Mouse (Mus musculus): ENCODE results near the gene Psmb3.

Gene Psmb3

DNA sequence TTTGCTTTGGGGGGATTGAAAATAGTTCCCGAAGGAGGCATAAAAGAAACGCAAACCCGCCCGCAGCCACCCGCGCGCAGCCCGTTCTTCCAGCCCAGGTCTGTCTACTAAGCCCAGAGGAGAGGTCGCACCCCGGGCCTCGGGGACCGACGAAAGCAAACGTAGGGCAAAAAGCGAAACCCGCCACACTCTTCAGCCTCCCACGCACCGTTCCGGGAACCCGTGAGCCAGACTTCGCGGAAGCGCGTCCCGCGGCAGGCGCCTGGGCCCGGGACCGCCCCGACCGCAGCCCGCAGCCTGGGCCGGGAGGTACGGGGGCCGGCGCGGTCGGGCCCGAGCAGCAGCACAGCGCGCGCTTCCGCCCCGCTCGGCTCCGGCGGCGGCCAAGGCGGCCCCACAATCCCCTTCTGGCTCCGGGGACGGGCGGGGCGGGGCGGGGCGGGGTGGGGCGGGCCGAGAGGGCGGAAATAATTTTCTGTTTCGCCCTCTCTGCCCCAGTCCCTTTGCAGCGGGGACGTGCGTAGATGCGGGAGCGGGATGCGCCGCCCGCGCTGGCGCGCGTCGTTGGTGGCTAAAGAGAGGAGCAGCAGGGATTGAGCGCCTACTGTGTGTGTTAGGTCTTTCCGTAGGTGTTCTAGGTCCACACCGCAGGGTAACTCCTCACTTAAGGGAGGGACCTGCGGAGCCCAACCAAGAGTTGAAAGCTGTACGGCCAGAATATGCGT is 43.0 kb upstream of the Psmb3 start:
- TF ChIP-seq NANOG (IDR thresholded peaks at IDR 0.05; ENCODE audit: borderline replicate concordance, low read length) (no peak), CTCF (conservative IDR thresholded peaks at IDR 0.05; ENCODE audit: low read length) (no peak), POU5F1 (IDR thresholded peaks at IDR 0.05; ENCODE audit: borderline replicate concordance, low read length) (no peak)
- H3K4me1 ChIP-seq (replicated peaks; ENCODE audit: low read depth, low read length) = peaks cover 59% of the 10 kb centered on the region
- no peaks in the 10 kb centered on the region for H3K9me3 ChIP-seq (ENCODE audit: low read length)

DNA sequence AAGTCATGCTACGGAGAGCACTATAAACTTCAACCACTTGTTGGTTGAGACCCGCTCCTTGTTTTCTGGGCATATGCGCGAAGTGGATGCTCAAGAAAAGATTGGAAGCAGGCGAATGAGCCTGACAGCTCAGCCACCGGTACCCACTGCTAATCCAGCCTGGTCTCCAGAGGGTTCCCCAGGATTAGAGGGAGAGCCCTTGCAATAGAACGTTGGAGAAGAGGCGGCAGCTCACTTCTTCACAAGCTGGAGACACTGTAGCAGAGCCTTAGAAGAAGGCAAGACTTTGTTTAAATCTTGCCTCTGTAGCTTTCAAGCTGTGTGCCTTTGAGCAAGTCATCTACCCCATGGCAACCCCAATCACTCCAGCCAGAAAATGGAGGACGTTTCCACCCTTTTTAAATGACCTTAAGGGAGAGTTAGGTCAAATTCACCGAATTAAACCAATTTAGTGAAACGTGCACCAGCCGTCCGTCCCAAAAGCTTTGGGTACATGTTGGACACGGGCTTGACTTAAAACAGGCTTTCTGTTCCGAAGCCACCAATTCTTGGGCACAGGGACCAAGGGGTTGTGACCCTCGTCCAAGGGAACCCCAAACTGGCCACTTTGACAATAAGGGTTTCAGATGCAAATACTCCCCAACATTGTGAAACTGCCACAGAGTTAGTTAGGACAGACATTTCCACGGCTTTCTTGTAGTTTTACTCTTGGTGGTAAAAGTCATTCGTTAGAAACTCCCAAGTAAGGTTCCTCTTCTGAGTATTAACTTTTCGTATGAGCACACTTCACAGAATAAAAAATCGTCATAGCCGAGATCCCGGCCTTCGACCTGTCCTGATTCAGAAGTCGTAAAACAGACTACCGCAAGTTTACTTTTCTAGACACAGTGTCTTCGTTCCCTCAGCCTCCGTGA is 42.2 kb upstream of the Psmb3 start:
- TF ChIP-seq POU5F1 (IDR thresholded peaks at IDR 0.05; ENCODE audit: borderline replicate concordance, low read length) (no peak), NANOG (IDR thresholded peaks at IDR 0.05; ENCODE audit: borderline replicate concordance, low read length) (no peak), CTCF (conservative IDR thresholded peaks at IDR 0.05; ENCODE audit: low read length) (no peak)

More for the DNA sequence above, 43.0 kb upstream of the Psmb3 start:
- Histone ChIP-seq H3K27me3 (ENCODE audit: insufficient read depth, low read length) (no peaks in the 10 kb centered on the region), H3K36me3 (ENCODE audit: insufficient read depth, low read length) (peaks cover 28% of the 10 kb centered on the region), H3K4me3 (replicated peaks; ENCODE audit: low read length) (peak overlapping the region; percentile 94)

DNA sequence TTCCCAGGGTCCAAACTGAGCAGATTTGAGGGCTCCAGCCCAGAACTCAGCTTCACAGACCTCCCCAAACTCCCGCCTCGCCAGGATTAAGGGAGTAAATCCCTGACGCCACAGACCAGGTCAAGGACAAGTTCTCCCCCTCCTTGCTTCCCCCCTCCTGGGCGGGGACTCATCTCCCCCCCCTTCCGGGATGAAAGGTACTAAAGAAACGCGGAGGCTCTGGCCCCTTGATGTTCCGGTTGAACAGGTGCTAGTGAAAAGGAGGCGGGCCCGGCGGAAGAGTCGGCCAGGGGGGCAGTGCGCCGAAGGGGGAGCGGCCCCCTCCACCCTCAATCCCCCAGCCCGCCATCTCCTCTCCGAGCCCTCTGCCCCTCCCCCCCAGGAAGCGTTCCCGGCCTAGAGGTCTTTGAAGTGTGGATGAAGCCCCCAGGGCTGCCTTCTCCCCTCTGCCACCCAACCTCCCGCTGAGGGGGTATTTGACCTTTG is 41.5 kb upstream of the Psmb3 start:
- H3K4me1 ChIP-seq (replicated peaks; ENCODE audit: low read depth, low read length) = peaks cover 59% of the 10 kb centered on the region
- peaks cover 30% of the 10 kb centered on the region for H3K36me3 ChIP-seq (ENCODE audit: insufficient read depth, low read length)
- no peaks in the 10 kb centered on the region for H3K9me3 ChIP-seq (ENCODE audit: low read length)
- no peaks in the 10 kb centered on the region for H3K27me3 ChIP-seq (ENCODE audit: insufficient read depth, low read length)
- TF ChIP-seq CTCF (conservative IDR thresholded peaks at IDR 0.05; ENCODE audit: low read length) (no peak), POU5F1 (IDR thresholded peaks at IDR 0.05; ENCODE audit: borderline replicate concordance, low read length) (no peak), NANOG (IDR thresholded peaks at IDR 0.05; ENCODE audit: borderline replicate concordance, low read length) (no peak)
- peak overlapping the region; percentile 94 for H3K4me3 ChIP-seq (replicated peaks; ENCODE audit: low read length)

More for the DNA sequence above, 42.2 kb upstream of the Psmb3 start:
- Histone ChIP-seq H3K36me3 (ENCODE audit: insufficient read depth, low read length) (peaks cover 28% of the 10 kb centered on the region), H3K4me1 (replicated peaks; ENCODE audit: low read depth, low read length) (peaks cover 59% of the 10 kb centered on the region), H3K4me3 (replicated peaks; ENCODE audit: low read length) (peak overlapping the region; percentile 94), H3K9me3 (ENCODE audit: low read length) (no peaks in the 10 kb centered on the region), H3K27me3 (ENCODE audit: insufficient read depth, low read length) (no peaks in the 10 kb centered on the region)

DNA sequence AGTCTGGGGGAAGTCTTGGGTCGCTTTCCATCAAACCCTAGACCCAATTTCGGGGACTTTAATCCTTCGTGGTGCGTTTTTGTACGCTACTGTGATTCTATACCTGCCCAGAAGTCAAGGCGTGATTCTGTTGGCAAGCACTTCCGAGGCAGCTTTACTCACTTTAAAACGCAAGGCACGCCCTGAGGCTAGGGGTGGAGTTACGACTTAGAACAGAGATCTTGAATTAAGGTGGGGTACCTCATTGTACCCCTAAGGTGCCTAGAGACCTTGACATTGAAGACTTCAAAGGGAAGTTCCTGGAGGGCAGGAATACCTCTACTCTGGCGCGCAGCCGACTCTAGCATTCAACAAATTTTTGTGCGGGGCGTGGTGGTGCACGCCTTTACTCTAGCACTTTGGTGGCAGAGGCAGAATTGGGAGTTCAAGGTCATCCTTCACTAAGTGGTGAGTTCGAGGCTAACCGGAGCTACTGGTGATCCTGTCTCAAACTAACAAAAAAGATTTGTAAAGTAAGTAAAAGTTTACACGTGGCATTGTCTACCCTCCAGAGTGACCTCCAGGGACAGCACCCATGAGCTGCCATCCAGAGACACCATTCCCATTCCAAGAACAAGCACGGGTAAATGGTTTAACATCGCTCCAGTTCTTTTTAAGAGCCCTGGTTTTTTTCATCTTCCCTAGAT is 40.8 kb upstream of the Psmb3 start:
- H3K27me3 ChIP-seq (ENCODE audit: insufficient read depth, low read length) = no peaks in the 10 kb centered on the region
- TF ChIP-seq NANOG (IDR thresholded peaks at IDR 0.05; ENCODE audit: borderline replicate concordance, low read length) (peak; percentile 85), CTCF (conservative IDR thresholded peaks at IDR 0.05; ENCODE audit: low read length) (no peak)
- peak overlapping the region; percentile 94 for H3K4me3 ChIP-seq (replicated peaks; ENCODE audit: low read length)
- no peaks in the 10 kb centered on the region for H3K9me3 ChIP-seq (ENCODE audit: low read length)
- peaks cover 36% of the 10 kb centered on the region for H3K36me3 ChIP-seq (ENCODE audit: insufficient read depth, low read length)
- peaks cover 59% of the 10 kb centered on the region for H3K4me1 ChIP-seq (replicated peaks; ENCODE audit: low read depth, low read length)

DNA sequence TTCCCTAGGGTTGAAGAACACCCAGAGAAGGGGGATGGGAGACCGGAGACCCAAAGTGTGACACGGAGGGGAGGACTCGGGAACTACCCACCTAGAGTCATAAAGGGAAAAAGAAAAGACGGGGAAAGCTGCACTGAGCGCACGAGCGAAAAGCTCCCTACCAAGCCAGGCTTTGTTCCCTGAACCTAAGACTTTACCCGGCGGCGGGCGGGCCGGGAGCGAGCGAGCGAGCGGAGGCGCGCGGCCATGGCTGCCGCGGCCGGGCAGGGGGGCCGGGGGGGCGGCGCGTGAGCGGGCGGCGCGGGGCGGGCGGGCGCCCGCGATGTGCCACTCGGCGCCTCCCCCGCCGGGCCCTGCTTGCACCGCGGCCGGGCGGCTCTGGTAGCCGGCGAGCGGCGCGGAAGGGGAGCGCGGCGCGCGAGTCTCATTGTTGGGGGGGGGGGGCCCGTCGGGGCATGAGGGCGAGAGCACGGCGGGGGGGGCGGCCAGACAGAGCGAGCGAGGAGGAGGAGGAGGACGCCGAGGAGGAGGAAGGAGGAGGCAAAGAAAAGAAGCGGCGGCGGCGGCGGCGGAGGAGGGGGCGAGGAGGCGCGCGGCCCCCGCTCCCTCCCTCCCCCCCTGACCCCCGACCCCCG is 40.2 kb upstream of the Psmb3 start, which contains the start of gene Mllt6:
Gene Mllt6 (plus strand): TSS at position 522 of the 635 bp plus-strand sequence.
- Histone ChIP-seq H3K4me3 (replicated peaks; ENCODE audit: low read length) (peak within 1 kb of the TSS; percentile 94), H3K27me3 (ENCODE audit: insufficient read depth, low read length) (no peaks in the 10 kb centered on the region), H3K4me1 (replicated peaks; ENCODE audit: low read depth, low read length) (peaks cover 60% of the 10 kb centered on the region), H3K36me3 (ENCODE audit: insufficient read depth, low read length) (peaks cover 42% of the 10 kb centered on the region), H3K9me3 (ENCODE audit: low read length) (no peaks in the 10 kb centered on the region)
- TF ChIP-seq CTCF (conservative IDR thresholded peaks at IDR 0.05; ENCODE audit: low read length) = no peak
- no peak for TF ChIP-seq NANOG (IDR thresholded peaks at IDR 0.05; ENCODE audit: borderline replicate concordance, low read length)
- TF ChIP-seq POU5F1 (IDR thresholded peaks at IDR 0.05; ENCODE audit: borderline replicate concordance, low read length) = no peak

GRCm38 (mm10) chr11:97663528-97664338 is 39.5 kb upstream of the Psmb3 start:
- no peaks in the 10 kb centered on the region for H3K27me3 ChIP-seq (ENCODE audit: insufficient read depth, low read length)

GRCm38 (mm10) chr11:97664339-97664665 is 38.9 kb upstream of the Psmb3 start:
- Histone ChIP-seq H3K4me1 (replicated peaks; ENCODE audit: low read depth, low read length) (peaks cover 60% of the 10 kb centered on the region), H3K27me3 (ENCODE audit: insufficient read depth, low read length) (no peaks in the 10 kb centered on the region), H3K36me3 (ENCODE audit: insufficient read depth, low read length) (peaks cover 44% of the 10 kb centered on the region), H3K4me3 (replicated peaks; ENCODE audit: low read length) (peak overlapping the region; percentile 90), H3K9me3 (ENCODE audit: low read length) (no peaks in the 10 kb centered on the region)
- TF ChIP-seq CTCF (conservative IDR thresholded peaks at IDR 0.05; ENCODE audit: low read length) = no peak
- TF ChIP-seq NANOG (IDR thresholded peaks at IDR 0.05; ENCODE audit: borderline replicate concordance, low read length) = no peak
- no peak for TF ChIP-seq POU5F1 (IDR thresholded peaks at IDR 0.05; ENCODE audit: borderline replicate concordance, low read length)

More at GRCm38 (mm10) chr11:97663528-97664338, 39.5 kb upstream of the Psmb3 start:
- H3K9me3 ChIP-seq (ENCODE audit: low read length) = no peaks in the 10 kb centered on the region
- H3K4me3 ChIP-seq (replicated peaks; ENCODE audit: low read length) = peak overlapping the region; percentile 90
- TF ChIP-seq CTCF (conservative IDR thresholded peaks at IDR 0.05; ENCODE audit: low read length) = no peak
- no peak for TF ChIP-seq POU5F1 (IDR thresholded peaks at IDR 0.05; ENCODE audit: borderline replicate concordance, low read length)
- no peak for TF ChIP-seq NANOG (IDR thresholded peaks at IDR 0.05; ENCODE audit: borderline replicate concordance, low read length)
- H3K4me1 ChIP-seq (replicated peaks; ENCODE audit: low read depth, low read length) = peaks cover 60% of the 10 kb centered on the region
- peaks cover 43% of the 10 kb centered on the region for H3K36me3 ChIP-seq (ENCODE audit: insufficient read depth, low read length)
